Mouse (Mus musculus) liver, adult 2 months (tissue): ENCODE measurements around the gene Dennd2a. TPM values are rescaled to one million over a fixed set of nuclear protein-coding genes. Genes with fewer than 3 reads are reported as not detected.

Experiments
- DNase-seq: peaks from one replicate; pipeline ENCODE4 v3.0.0-alpha.2; 2011; ENCODE audit warnings: low read depth, low spot score; ENCODE audit errors: extremely low read depth
- H3K27ac ChIP-seq: fragments of 200-500 bp; replicated peaks from 2 replicates; pipeline ENCODE4 v1.5.1; 2012; ENCODE audit warnings: low read depth, mild to moderate bottlenecking, control low read depth, inconsistent platforms, low read length; ENCODE audit not compliant: insufficient read depth
- H3K27me3 ChIP-seq: fragments of 200-500 bp; 2 replicates; pipeline ENCODE4 v1.6.1; 2012; ENCODE audit warnings: mild to moderate bottlenecking, moderate library complexity, low read length, inconsistent platforms; ENCODE audit not compliant: control insufficient read depth, insufficient read depth
- H3K36me3 ChIP-seq: fragments of 200-500 bp; 2 replicates; pipeline ENCODE4 v1.6.1; 2012; ENCODE audit warnings: low read length, inconsistent platforms; ENCODE audit not compliant: control insufficient read depth, insufficient read depth
- H3K4me1 ChIP-seq: fragments of 200-500 bp; 2 replicates; pipeline ENCODE4 v1.6.1; 2011; ENCODE audit warnings: low read length; ENCODE audit not compliant: control insufficient read depth, insufficient read depth
- H3K4me3 ChIP-seq: fragments of 200-500 bp; 2 replicates; pipeline ENCODE4 v1.5.1; 2011; ENCODE audit warnings: low read depth, mild to moderate bottlenecking, control low read depth, low read length, moderate library complexity; ENCODE audit not compliant: insufficient read depth
- H3K79me2 ChIP-seq: fragments of 200-500 bp; 2 replicates; pipeline ENCODE4 v1.6.1; 2012; ENCODE audit warnings: inconsistent platforms, mild to moderate bottlenecking, low read length, moderate library complexity; ENCODE audit not compliant: control insufficient read depth, insufficient read depth
- H3K9ac ChIP-seq: fragments of 200-500 bp; 2 replicates; pipeline ENCODE4 v1.6.1; 2012; ENCODE audit warnings: low read depth, mild to moderate bottlenecking, control low read depth, inconsistent platforms, low read length
- CTCF ChIP-seq: fragments of 200-500 bp; IDR thresholded peaks from 2 replicates; pipeline ENCODE4 v1.5.1; 2011; ENCODE audit warnings: low read depth, low read length, control low read depth
- POLR2A ChIP-seq: fragments of 200-500 bp; IDR thresholded peaks from 2 replicates; pipeline ENCODE4 v1.6.1; 2011; ENCODE audit warnings: low read length, control low read depth; ENCODE audit not compliant: insufficient read depth; ENCODE audit errors: extremely low read depth
- WGBS: fragments of 180-500 bp; shearing (Covaris S2); methylation state at CpG from one replicate; pipeline ENCODE4 v1.1.7; 2018; 5-methylcytosine and 5-hydroxymethylcytosine counted together
- polyA plus RNA-seq: library from polyadenylated mRNA; depleted of rRNA; stranded (reverse); fragments of >200 nt; gene quantifications from 2 replicates; pipeline ENCODE4 v1.2.3, GENCODE M21; 2012
- total RNA-seq: library from RNA; depleted of rRNA; stranded (reverse); fragments of >200 nt; gene quantifications from 2 replicates; pipeline ENCODE4 v1.2.3, GENCODE M21; 2014

Gene Dennd2a
- total and polyA plus RNA-seq, 2 experiments, result 1.3 to 2.0 TPM

DNA sequence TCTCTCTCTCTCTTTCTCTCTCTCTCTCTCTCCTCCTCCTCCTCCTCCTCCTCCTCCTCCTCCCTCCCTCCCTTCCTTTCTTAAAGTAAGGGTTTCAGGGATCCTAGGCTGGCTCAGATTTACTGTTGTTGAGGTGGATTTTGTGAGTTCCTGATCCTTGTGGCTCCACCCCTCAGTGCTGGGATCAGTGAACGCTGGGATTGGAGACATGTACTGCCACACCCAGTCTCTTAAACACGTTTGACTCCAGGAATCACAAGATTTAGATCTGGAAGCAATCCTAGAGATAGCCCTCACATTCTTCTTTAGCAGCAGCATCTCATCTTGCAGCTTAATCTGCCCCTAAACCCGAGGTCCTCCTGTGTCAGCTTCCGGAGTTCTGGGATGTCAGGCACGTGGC is 84.8 kb downstream of the Dennd2a start:
- 70% methylated on average over 5 of the region's 5 CpGs for WGBS
- TF ChIP-seq CTCF (no peak), POLR2A (no peak)
- Histone ChIP-seq H3K4me3 (no peak overlapping the region), H3K9ac (no peak overlapping the region), H3K4me1 (no peaks in the 10 kb centered on the region), H3K27me3 (no peaks in the 10 kb centered on the region), H3K79me2 (no peaks in the 10 kb centered on the region), H3K36me3 (no peaks in the 10 kb centered on the region), H3K27ac (no peak overlapping the region)
- DNase-seq, result no peak

DNA sequence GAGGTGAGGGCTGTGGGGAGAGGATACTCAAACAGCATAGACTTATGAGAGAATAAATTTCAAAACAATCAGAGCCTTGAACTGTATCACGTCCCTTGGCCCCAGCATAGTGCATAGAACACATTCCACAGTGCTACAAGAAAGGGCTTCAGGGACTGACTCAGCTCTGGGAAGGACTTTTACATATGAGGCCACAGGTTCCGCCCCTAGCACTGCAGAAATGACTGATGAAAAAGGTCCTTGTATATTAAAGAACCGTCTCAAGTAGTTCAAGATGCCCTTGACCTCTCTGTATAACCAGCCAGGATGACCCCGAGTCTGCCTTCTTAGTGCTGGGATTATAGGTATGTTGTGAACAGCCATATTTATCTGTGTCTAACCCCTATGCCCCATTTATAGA is 85.4 kb downstream of the Dennd2a start:
- H3K4me3 ChIP-seq, result no peak overlapping the region
- H3K4me1 ChIP-seq, result no peaks in the 10 kb centered on the region
- no peak for TF ChIP-seq POLR2A
- TF ChIP-seq CTCF, result no peak
- no peak overlapping the region for H3K9ac ChIP-seq
- H3K27ac ChIP-seq, result no peak overlapping the region
- H3K36me3 ChIP-seq, result no peaks in the 10 kb centered on the region
- WGBS, result 85% methylated on average over 4 of the region's 4 CpGs
- H3K79me2 ChIP-seq, result no peaks in the 10 kb centered on the region
- no peak for DNase-seq
- H3K27me3 ChIP-seq, result no peaks in the 10 kb centered on the region

GRCm38 (mm10) chr6:39470076-39470475 is 87.6 kb downstream of the Dennd2a start:
- H3K36me3 ChIP-seq, result no peaks in the 10 kb centered on the region

DNA sequence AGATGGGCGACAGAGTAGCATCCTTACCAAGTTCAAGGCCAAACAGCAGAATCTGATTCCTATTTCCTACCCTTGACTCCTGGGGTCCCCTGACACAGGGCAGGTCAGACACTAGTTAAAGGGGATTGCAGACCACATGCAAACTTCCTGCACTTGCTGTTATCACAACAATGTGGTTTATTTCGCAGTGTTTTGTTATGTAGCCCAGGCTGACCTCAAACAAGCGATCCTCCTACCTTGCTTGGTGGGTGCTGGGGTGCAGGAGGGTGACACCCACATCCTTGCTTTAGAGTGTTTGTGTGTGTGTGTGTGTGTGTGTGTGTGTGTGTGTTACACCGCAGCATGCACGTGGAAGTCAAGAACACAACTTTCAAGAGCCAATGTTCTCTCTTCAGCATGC is 88.2 kb downstream of the Dennd2a start:
- TF ChIP-seq POLR2A (no peak), CTCF (no peak)
- H3K9ac ChIP-seq, result no peak overlapping the region
- no peak for DNase-seq
- H3K27ac ChIP-seq, result no peak overlapping the region
- H3K27me3 ChIP-seq, result no peaks in the 10 kb centered on the region
- WGBS, result 89% methylated on average over 5 of the region's 5 CpGs
- no peak overlapping the region for H3K4me3 ChIP-seq
- H3K4me1 ChIP-seq, result no peaks in the 10 kb centered on the region
- H3K79me2 ChIP-seq, result no peaks in the 10 kb centered on the region
- H3K36me3 ChIP-seq, result no peaks in the 10 kb centered on the region

More at GRCm38 (mm10) chr6:39470076-39470475, 87.6 kb downstream of the Dennd2a start:
- Histone ChIP-seq H3K4me1 (no peaks in the 10 kb centered on the region), H3K4me3 (no peak overlapping the region), H3K9ac (no peak overlapping the region), H3K79me2 (no peaks in the 10 kb centered on the region), H3K27me3 (no peaks in the 10 kb centered on the region), H3K27ac (no peak overlapping the region)
- WGBS, result 96% methylated on average over 14 of the region's 14 CpGs
- TF ChIP-seq CTCF, result no peak
- TF ChIP-seq POLR2A, result no peak
- no peak for DNase-seq

- H3K4me3 ChIP-seq, result no peak overlapping the region
These were observed 94.8 kb downstream of the Dennd2a start for GRCm38 (mm10) chr6:39462621-39463538.

DNA sequence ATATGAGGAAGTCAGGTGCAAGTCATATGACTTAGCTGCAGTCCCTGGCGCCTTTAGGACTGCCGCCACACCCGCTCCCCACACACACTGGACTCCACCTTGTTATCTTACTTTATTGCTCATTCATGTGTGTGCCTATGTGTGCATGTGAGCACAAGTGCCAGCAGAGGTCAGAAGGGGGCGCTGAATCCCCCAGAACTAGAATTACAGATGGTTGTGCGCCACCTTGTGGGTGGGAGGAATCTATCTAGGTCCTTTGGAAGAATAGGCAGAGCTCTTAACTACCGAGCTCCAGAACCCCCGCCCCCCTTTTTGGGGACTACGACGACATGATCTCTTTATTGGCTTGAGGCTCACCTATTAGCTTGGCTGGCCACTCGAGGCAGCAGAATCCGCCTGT is 97.6 kb downstream of the Dennd2a start:
- Histone ChIP-seq H3K4me3 (no peak overlapping the region), H3K9ac (no peak overlapping the region), H3K27me3 (no peaks in the 10 kb centered on the region), H3K36me3 (no peaks in the 10 kb centered on the region), H3K4me1 (no peaks in the 10 kb centered on the region), H3K79me2 (no peaks in the 10 kb centered on the region), H3K27ac (no peak overlapping the region)
- no peak for TF ChIP-seq POLR2A
- no peak for TF ChIP-seq CTCF
- WGBS, result 96% methylated on average over 11 of the region's 11 CpGs
- no peak for DNase-seq

More at GRCm38 (mm10) chr6:39462621-39463538, 94.8 kb downstream of the Dennd2a start:
- Histone ChIP-seq H3K27ac (no peak overlapping the region), H3K9ac (no peak overlapping the region), H3K36me3 (no peaks in the 10 kb centered on the region), H3K27me3 (no peaks in the 10 kb centered on the region), H3K79me2 (no peaks in the 10 kb centered on the region), H3K4me1 (no peaks in the 10 kb centered on the region)
- WGBS, result 45% methylated on average over 16 of the region's 16 CpGs
- TF ChIP-seq POLR2A (no peak), CTCF (peak; percentile 88)
- peak; percentile 50 for DNase-seq
